Mouse (Mus musculus) neural tube, embryonic 11.5 days (tissue): ENCODE measurements around the gene Pom121l2. TPM values are rescaled to one million over a fixed set of nuclear protein-coding genes. Genes with fewer than 3 reads are reported as not detected.

Experiments used
- ATAC-seq: fragments of 200-750 bp; cut with Nextera tagmentation; 2 replicates; pipeline ENCODE4 v1.8.0; 2017; ENCODE audit warnings: moderate number of reproducible peaks, mild to moderate bottlenecking, moderate TSS enrichment, moderate library complexity; ENCODE audit not compliant: insufficient read depth, low FRiP score, low TSS enrichment
- DNase-seq: peaks from one replicate; pipeline ENCODE4 v3.0.0-alpha.2; 2015; ENCODE audit warnings: low spot score
- H3K27ac ChIP-seq: fragments of 300-500 bp; sonication (generic); 2 replicates; pipeline ENCODE4 v1.5.1; 2014; ENCODE audit warnings: low read depth, mild to moderate bottlenecking, low read length
- H3K27me3 ChIP-seq: fragments of 300-500 bp; sonication (generic); 2 replicates; pipeline ENCODE4 v1.6.1; 2014; ENCODE audit warnings: mild to moderate bottlenecking, low read length, mixed read lengths; ENCODE audit not compliant: control insufficient read depth, insufficient read depth
- H3K36me3 ChIP-seq: fragments of 300-500 bp; sonication (generic); 2 replicates; pipeline ENCODE4 v1.6.1; 2014; ENCODE audit warnings: mild to moderate bottlenecking, low read length, moderate library complexity, mixed read lengths; ENCODE audit not compliant: control insufficient read depth, insufficient read depth
- H3K4me1 ChIP-seq: fragments of 300-500 bp; sonication (generic); 2 replicates; pipeline ENCODE4 v1.6.1; 2014; ENCODE audit warnings: low read length, mixed read lengths; ENCODE audit not compliant: control insufficient read depth, insufficient read depth
- H3K4me2 ChIP-seq: fragments of 300-500 bp; sonication (generic); 2 replicates; pipeline ENCODE4 v1.6.1; 2014; ENCODE audit warnings: low read depth, mild to moderate bottlenecking, moderate library complexity
- H3K4me3 ChIP-seq: fragments of 300-500 bp; sonication (generic); 2 replicates; pipeline ENCODE4 v1.5.1; 2014; ENCODE audit warnings: low read depth, low read length
- H3K9ac ChIP-seq: fragments of 300-500 bp; sonication (generic); 2 replicates; pipeline ENCODE4 v1.6.1; 2014; ENCODE audit warnings: mild to moderate bottlenecking, low read length
- H3K9me3 ChIP-seq: fragments of 300-500 bp; sonication (generic); 2 replicates; pipeline ENCODE4 v1.6.1; 2016; ENCODE audit warnings: low read length; ENCODE audit not compliant: control insufficient read depth
- WGBS: fragments of 180-500 bp; shearing (Covaris S2); extraction: QIAGEN DNeasy Blood & Tissue Kit; methylation state at CpG from one replicate; pipeline ENCODE4 v1.1.7; 2014; 5-methylcytosine and 5-hydroxymethylcytosine counted together
- polyA plus RNA-seq: library from polyadenylated mRNA; unstranded; fragments of >200 nt; fragmentation: Nextera tagmentation; extraction: Ambion mirVana; gene quantifications from 2 replicates; pipeline ENCODE4 v1.2.1, GENCODE M21; 2014

Gene Pom121l2
- polyA plus RNA-seq, 1 experiment from 2014 or later = 0.19 TPM

DNA sequence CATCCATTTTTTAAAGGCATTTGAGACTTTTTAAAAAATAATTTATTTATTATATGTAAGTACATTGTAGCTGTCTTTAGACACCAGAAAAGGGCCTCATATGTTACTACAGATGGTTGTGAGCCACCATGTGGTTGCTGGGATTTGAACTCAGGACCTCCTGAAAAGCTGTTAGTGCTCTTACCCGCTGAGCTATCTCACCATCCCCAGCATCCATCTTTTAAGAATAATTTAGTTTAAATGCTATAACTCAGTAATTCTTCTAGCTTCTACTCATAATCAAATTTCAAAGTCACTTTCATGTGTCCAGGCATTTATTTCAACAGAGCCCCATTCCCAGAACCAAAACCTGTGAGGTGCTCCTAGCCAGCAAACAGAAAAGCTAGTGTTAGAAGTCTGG, 37.4 kb upstream of the Pom121l2 start:
- no peak overlapping the region for H3K27ac ChIP-seq
- H3K27me3 ChIP-seq = no peaks in the 10 kb centered on the region
- DNase-seq (no peak), ATAC-seq (no peak)
- WGBS = 73% methylated on average over 1 of the region's 1 CpGs
- no peak overlapping the region for H3K9ac ChIP-seq
- H3K4me3 ChIP-seq = no peak overlapping the region
- H3K36me3 ChIP-seq = no peaks in the 10 kb centered on the region
- H3K9me3 ChIP-seq = no peaks in the 10 kb centered on the region
- H3K4me2 ChIP-seq = no peak overlapping the region
- peaks cover 4% of the 10 kb centered on the region for H3K4me1 ChIP-seq

- Histone ChIP-seq H3K36me3 (peaks cover under 1% of the 10 kb centered on the region), H3K4me3 (peak overlapping the region; percentile 87), H3K9ac (peak overlapping the region; percentile 70), H3K4me1 (peaks cover 4% of the 10 kb centered on the region), H3K27me3 (no peaks in the 10 kb centered on the region), H3K4me2 (peak overlapping the region; percentile 35), H3K27ac (no peak overlapping the region; the same call in 1 of the 2 replicates), H3K9me3 (no peaks in the 10 kb centered on the region)
- WGBS = 0% methylated on average over 7 of the region's 7 CpGs
- no peak for DNase-seq
- ATAC-seq = peak; percentile 53
These were observed 36.4 kb upstream of the Pom121l2 start for GRCm38 (mm10) chr13:21944592-21944925.

DNA sequence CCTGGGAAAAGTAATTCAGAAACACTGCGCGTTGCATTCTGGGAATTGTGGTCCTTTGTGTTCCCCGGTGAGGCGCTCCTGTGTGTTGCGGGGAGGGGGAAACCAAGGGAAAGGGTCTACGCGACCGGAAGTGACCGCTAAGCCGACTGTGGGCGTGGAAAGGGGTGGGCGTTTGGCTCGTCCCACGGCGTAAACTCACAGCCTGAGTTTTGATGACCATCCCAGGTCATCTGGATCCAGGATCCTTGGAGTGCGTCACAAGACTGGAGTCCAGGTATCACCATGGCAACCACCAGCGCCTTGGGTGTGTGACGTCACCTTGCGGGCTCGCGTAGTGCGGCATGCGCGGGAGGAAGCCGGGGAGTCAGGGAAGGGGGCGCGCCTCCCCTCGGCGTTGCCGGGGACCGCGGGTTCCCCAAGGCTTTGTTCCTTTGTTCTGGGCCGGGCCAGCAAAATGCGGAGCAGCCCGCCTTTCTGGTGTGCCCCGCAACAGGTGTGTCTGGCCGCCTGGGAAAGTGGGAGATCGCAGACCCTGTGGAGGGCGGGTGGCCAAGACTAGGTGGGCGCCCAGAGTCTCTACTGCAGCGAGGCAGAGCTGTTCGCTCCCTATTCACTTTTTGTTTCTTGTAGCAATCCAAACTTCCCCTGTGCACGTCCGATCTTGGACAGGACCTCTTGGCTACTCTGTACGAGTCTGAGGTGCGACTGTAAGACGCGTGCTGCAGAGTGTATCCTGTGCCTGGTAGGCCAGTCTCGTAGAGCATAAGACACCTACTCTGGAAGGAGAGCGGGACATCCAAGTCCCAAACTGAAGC, 35.9 kb upstream of the Pom121l2 start, which contains the start of gene Zfp184:
Zfp184 (plus strand) TSS at position 169 of the 815 bp plus-strand sequence.
- Histone ChIP-seq H3K4me1 (peaks cover 4% of the 10 kb centered on the region), H3K4me2 (peak within 1 kb of the TSS; percentile 79), H3K4me3 (peak within 1 kb of the TSS; percentile 87), H3K9me3 (no peaks in the 10 kb centered on the region), H3K27me3 (no peaks in the 10 kb centered on the region), H3K36me3 (peaks cover 3% of the 10 kb centered on the region), H3K9ac (peak within 1 kb of the TSS; percentile 70), H3K27ac (peak within 1 kb of the TSS; percentile 70)
- peak; percentile 89 for ATAC-seq
- DNase-seq = peak; percentile 96
- WGBS = under 1% methylated on average over 50 of the region's 50 CpGs

DNA sequence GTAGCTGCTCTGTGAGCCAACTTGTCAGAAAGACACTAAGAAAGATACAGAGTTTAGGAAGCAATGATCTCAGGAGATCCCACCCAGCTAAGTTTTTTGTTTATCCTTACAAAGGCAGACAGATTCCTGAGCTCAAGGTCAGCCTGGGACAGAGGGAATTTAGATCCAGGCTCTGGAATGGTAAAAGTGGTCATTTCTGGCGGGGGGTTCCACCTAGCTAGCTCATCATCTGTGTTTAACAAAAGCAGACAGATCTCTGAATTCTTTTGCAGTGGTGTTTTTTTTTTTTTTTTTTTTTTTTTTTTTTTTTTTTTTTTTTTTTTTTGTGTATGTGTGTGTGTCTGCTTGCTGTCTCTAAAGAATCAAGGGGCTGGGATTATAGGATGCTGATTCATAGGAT, 11.7 kb upstream of the Pom121l2 start:
- no peak for ATAC-seq
- Histone ChIP-seq H3K4me3 (no peak overlapping the region), H3K27ac (no peak overlapping the region), H3K9me3 (no peaks in the 10 kb centered on the region), H3K4me2 (no peak overlapping the region), H3K27me3 (no peaks in the 10 kb centered on the region), H3K9ac (no peak overlapping the region), H3K36me3 (no peaks in the 10 kb centered on the region), H3K4me1 (no peaks in the 10 kb centered on the region)
- WGBS = 43% methylated on average over 1 of the region's 1 CpGs
- DNase-seq = no peak

DNA sequence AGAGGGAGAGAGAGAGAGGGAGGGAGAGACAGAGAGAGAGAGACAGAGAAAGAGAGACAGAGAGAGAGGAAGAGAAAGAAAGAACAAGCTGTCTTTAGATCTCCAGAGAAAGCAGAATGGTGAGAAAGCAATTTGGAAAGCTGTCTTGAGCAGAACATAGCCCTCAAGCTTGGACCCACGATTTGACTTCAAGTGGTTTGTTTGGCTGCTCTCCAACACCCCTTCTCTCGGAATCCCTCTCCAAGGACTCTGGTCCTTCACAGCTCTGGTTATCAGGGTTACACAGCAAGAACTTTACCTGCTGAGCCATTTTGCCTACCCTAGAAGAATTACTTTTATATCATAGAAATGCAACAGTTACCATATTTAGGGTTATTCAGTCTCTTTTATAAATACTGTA, 11.2 kb upstream of the Pom121l2 start:
- no peaks in the 10 kb centered on the region for H3K4me1 ChIP-seq
- H3K9ac ChIP-seq = no peak overlapping the region
- ATAC-seq = no peak
- 86% methylated on average over 2 of the region's 2 CpGs for WGBS
- no peak for DNase-seq
- no peak overlapping the region for H3K27ac ChIP-seq
- H3K27me3 ChIP-seq = no peaks in the 10 kb centered on the region
- no peak overlapping the region for H3K4me2 ChIP-seq
- H3K36me3 ChIP-seq = no peaks in the 10 kb centered on the region
- H3K9me3 ChIP-seq = no peaks in the 10 kb centered on the region
- no peak overlapping the region for H3K4me3 ChIP-seq

DNA sequence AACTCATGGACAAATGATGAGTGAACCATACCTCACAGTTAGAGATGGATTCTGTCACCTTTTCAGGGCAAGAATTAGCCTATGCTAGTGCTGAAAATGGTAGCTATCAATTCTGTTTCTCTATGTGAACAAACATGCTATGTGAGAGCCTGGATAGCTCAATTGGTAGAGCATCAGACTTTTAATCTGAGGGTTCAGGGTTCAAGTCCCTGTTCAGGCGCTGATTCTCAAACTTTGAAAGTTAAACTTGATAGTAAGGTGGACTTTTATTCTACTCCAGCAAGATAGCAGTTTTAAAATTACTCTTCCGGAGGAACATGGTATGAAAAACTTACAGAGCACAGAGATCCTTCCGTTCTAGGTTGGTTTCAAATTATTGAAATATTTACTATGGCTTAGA, 9.4 kb upstream of the Pom121l2 start:
- Histone ChIP-seq H3K4me2 (no peak overlapping the region), H3K27me3 (no peaks in the 10 kb centered on the region), H3K36me3 (no peaks in the 10 kb centered on the region), H3K9me3 (no peaks in the 10 kb centered on the region), H3K9ac (no peak overlapping the region), H3K27ac (no peak overlapping the region), H3K4me3 (no peak overlapping the region), H3K4me1 (no peaks in the 10 kb centered on the region)
- ATAC-seq = no peak
- DNase-seq = no peak
- WGBS = 46% methylated on average over 3 of the region's 3 CpGs

DNA sequence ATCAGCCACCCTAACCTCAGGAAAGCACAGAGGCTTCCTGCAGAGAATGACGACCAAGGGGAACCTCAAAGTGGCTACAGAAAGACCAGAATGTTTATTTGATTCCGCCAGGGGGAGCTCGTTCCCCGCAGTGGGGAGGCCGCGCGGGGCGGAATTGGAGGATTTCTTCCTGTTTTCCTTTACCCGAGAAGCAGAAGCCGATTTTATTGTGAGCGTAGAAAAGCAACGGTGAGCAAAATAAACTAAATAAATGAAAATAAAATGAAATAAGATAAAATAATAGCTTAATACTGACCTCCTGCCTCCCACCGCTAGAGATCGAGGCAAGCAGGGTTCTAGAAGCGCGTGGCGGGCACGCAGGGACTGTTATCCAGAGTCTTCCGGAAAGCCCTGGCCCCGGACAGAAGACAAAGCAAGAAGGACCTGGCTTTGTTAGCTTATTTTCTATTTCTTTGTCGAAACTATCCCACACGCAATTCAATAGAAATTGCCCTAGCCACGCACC, 6.7 kb upstream of the Pom121l2 start:
- H3K27me3 ChIP-seq = 0 out of 2 replicates have a peak, but pooled peaks cover 3% of the 10 kb centered on the region
- no peaks in the 10 kb centered on the region for H3K36me3 ChIP-seq
- peak; percentile 87 for ATAC-seq
- H3K4me2 ChIP-seq = peak overlapping the region; percentile 42
- under 1% methylated on average over 23 of the region's 23 CpGs for WGBS
- H3K9ac ChIP-seq = peak overlapping the region; percentile 90
- H3K9me3 ChIP-seq = no peaks in the 10 kb centered on the region
- no peaks in the 10 kb centered on the region for H3K4me1 ChIP-seq
- DNase-seq = peak; percentile 90
- peak overlapping the region; percentile 85 for H3K27ac ChIP-seq
- peak overlapping the region; percentile 65 for H3K4me3 ChIP-seq

GRCm38 (mm10) chr13:21974726-21975473, 6.1 kb upstream of the Pom121l2 start:
- WGBS = 5% methylated on average over 20 of the region's 20 CpGs
- no peaks in the 10 kb centered on the region for H3K4me1 ChIP-seq
- peak; percentile 96 for ATAC-seq
- H3K36me3 ChIP-seq = no peaks in the 10 kb centered on the region
- DNase-seq = peak; percentile 83
- H3K9ac ChIP-seq = peak overlapping the region; percentile 90
- peak overlapping the region; percentile 42 for H3K4me2 ChIP-seq
- no peaks in the 10 kb centered on the region for H3K9me3 ChIP-seq
- H3K27me3 ChIP-seq = 0 out of 2 replicates have a peak, but pooled peaks cover 4% of the 10 kb centered on the region
- peak overlapping the region; percentile 65 for H3K4me3 ChIP-seq
- peak overlapping the region; percentile 85 for H3K27ac ChIP-seq
